Mouse (Mus musculus) ES-E14 (cell line): ENCODE data around the gene Nudt22. TPM values are rescaled to one million over a fixed set of nuclear protein-coding genes. Genes with fewer than 3 reads are reported as not detected.
A peak's percentile ranks its signal among the peaks of the same experiment; 100 is the strongest.

Experiments used
- DNase-seq: peaks from one replicate; pipeline ENCODE4 v3.0.0-alpha.2; 2013; ENCODE audit warnings: low read depth, low spot score
- H3K27ac ChIP-seq: 2 replicates; pipeline ENCODE4 v1.5.1; 2012; ENCODE audit warnings: low read depth, mild to moderate bottlenecking, low read length, moderate library complexity, mixed read lengths; ENCODE audit not compliant: poor library complexity, insufficient read depth, severe bottlenecking
- H3K36me3 ChIP-seq: 2 replicates; pipeline ENCODE4 v1.6.1; 2012; ENCODE audit warnings: mild to moderate bottlenecking, low read length, moderate library complexity, mixed read lengths; ENCODE audit not compliant: control insufficient read depth, poor library complexity, insufficient read depth, severe bottlenecking
- H3K4me1 ChIP-seq, 2 experiments: fragments of 150-350 bp in 1 of 2; sonication (generic) in 1 of 2; 2 replicates each; pipeline ENCODE4 v1.6.1; 2012; ENCODE audit warnings: low read length in 2 of 2, mild to moderate bottlenecking in 1 of 2, mixed read lengths in 1 of 2; ENCODE audit not compliant: control insufficient read depth in 2 of 2, insufficient read depth in 2 of 2, poor library complexity in 1 of 2
- H3K4me3 ChIP-seq, 2 experiments: fragments of 150-350 bp in 1 of 2; sonication (generic) in 1 of 2; 2 replicates each; pipeline ENCODE4 v1.5.1; 2012; ENCODE audit warnings: low read length in 2 of 2, low read depth in 1 of 2, mild to moderate bottlenecking in 1 of 2, mixed read lengths in 1 of 2; ENCODE audit not compliant: insufficient read depth in 1 of 2, poor library complexity in 1 of 2, severe bottlenecking in 1 of 2
- H3K9ac ChIP-seq: 2 replicates; pipeline ENCODE4 v1.6.1; 2012; ENCODE audit warnings: low read depth, mild to moderate bottlenecking, low read length, mixed read lengths; ENCODE audit not compliant: poor library complexity, insufficient read depth, severe bottlenecking
- H3K9me3 ChIP-seq: fragments of 150-350 bp; sonication (generic); 2 replicates; pipeline ENCODE4 v1.6.1; 2012; ENCODE audit warnings: low read depth, mild to moderate bottlenecking, low read length; ENCODE audit not compliant: control insufficient read depth, insufficient read depth
- CHD2 ChIP-seq: IDR thresholded peaks from 2 replicates; pipeline ENCODE4 v1.6.1; 2014; ENCODE audit warnings: mild to moderate bottlenecking, low read depth, low read length, inconsistent platforms
- HCFC1 ChIP-seq: IDR thresholded peaks from 2 replicates; pipeline ENCODE4 v1.6.1; 2012; ENCODE audit warnings: low read length, inconsistent platforms, borderline replicate concordance; ENCODE audit not compliant: insufficient read depth
- MAFK ChIP-seq: IDR thresholded peaks from 2 replicates; pipeline ENCODE4 v1.6.1; 2014; ENCODE audit warnings: mild to moderate bottlenecking, low read depth, low read length, inconsistent platforms; ENCODE audit not compliant: insufficient read depth
- ZC3H11A ChIP-seq: IDR thresholded peaks from 2 replicates; pipeline ENCODE4 v1.6.1; 2012; ENCODE audit warnings: low read depth, mild to moderate bottlenecking, inconsistent platforms, low read length, borderline replicate concordance
- ZNF384 ChIP-seq: IDR thresholded peaks from 2 replicates; pipeline ENCODE4 v1.6.1; 2012; ENCODE audit warnings: low read depth, low read length, inconsistent platforms
- in situ Hi-C, 2 experiments: fragments of 600-800 bp; cut with MboI; formaldehyde crosslinking; loops; one replicate each; pipeline ENCODE4 v1.15.1; 2025; ENCODE audit warnings: low sequenced_read_pairs in 2 of 2, inconsistent platforms in 1 of 2; ENCODE audit not compliant: unreplicated experiment in 2 of 2
- total RNA-seq: library from RNA; depleted of rRNA; stranded (reverse); fragments of 300-350 nt; gene quantifications from 2 replicates; pipeline ENCODE4 v1.2.3, GENCODE M21; 2012

The Nudt22 gene
- total RNA-seq, 1 experiment: 12.7 TPM

DNA sequence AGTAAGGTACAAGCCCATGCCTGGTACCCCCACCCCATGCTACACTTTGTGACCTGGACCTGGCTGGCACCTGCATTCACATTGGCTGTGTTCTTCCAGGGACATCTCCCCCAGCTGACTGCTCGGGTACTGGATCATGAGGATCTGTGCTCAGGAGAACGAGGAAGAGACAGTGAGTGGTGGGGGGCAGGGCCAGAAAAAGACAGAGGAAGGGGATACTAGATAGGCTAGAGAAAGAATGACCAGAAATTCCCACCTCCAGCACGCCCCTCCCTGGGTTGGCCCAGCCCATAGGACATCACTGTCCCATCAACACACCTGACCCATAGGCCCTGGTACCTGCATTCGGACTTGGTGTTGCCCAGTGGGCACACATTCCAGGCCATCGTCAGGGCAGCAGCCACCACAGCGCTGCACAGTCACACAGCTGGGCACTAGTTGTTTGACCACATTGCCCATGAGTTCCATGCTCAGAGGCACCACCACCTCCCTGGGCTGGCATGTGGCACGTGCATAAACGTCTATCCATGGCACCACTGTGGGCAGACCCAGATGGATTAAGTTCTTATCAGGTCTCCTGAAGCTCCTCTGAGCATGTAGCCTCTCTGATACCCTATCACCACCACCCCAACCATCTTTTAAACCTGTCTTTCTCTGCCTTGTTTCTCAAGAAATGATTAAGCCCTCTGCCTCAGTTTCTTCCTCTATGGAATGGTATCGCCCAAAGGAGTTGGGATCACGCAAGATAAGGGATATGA is 9.8 kb downstream of the Nudt22 start:
- Histone ChIP-seq H3K36me3 (peaks cover 20% of the 10 kb centered on the region), H3K27ac (no peak overlapping the region), H3K4me3 (peak overlapping the region; percentile 83 to 92), H3K4me1 (peaks cover 0 to 17% of the 10 kb centered on the region in 2 experiments; a peak in 2 of 4 replicates), H3K9ac (no peak overlapping the region; the same call in 1 of the 2 replicates), H3K9me3 (no peaks in the 10 kb centered on the region)
- TF ChIP-seq MAFK (no peak), CHD2 (no peak), HCFC1 (no peak), ZC3H11A (no peak), ZNF384 (no peak)
- in situ Hi-C loops: no loop called here
- DNase-seq: no peak

DNA sequence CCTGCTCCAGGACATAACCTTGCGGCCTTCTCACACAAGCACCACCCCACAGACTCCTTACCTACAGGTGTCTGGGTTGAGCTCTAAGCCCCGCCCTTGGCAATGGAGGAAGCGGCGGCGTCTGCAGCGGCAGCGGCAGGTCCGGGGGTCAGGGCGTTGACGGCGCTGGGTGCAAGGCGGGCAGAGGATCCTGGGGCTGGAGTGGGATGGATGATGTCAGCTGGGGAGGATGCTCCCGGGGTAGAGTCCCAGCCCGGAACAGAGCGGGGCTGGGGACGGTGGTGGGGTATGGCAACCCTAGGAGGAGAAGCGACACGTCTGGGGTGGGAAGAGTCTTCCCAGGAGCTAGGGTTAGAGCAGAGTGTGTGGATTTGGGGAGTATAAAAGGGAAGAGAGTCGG is 10.6 kb downstream of the Nudt22 start:
- H3K4me3 ChIP-seq: peak overlapping the region in 1 of 2 experiments; percentile 21; a peak in 2 of 4 replicates
- no peak overlapping the region for H3K27ac ChIP-seq
- in situ Hi-C loops: no loop called here
- H3K9me3 ChIP-seq: no peaks in the 10 kb centered on the region
- H3K36me3 ChIP-seq: peaks cover 20% of the 10 kb centered on the region
- H3K4me1 ChIP-seq: peaks cover 0 to 17% of the 10 kb centered on the region in 2 experiments; a peak in 2 of 4 replicates
- no peak for DNase-seq
- H3K9ac ChIP-seq: peak overlapping the region; percentile 2; the same call in 1 of the 2 replicates
- no peak for TF ChIP-seq CHD2
- TF ChIP-seq ZNF384: no peak
- no peak for TF ChIP-seq ZC3H11A
- TF ChIP-seq MAFK: no peak
- TF ChIP-seq HCFC1: no peak

DNA sequence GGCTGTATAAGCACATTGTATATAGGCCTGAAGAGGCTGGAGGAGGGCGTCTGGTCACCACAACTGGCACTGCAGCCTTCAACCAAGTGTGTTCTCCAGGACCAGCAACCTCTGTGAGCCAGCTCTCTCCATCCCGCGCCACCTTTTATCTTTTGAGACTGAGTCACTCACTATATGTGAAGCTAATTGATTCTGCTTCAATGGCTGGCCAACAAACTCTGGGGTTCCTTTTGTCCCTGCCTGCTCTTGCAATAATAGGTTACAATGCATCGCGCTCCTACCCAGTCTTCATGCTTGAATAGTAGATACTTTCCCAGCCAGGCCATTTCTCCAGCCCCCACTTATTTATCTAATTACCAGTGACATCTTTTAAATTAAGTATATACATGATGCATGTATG is 12.3 kb downstream of the Nudt22 start:
- Histone ChIP-seq H3K9me3 (no peaks in the 10 kb centered on the region), H3K4me3 (no peak overlapping the region), H3K27ac (no peak overlapping the region), H3K36me3 (peaks cover 20% of the 10 kb centered on the region), H3K4me1 (peaks cover 3 to 12% of the 10 kb centered on the region in 2 experiments; a peak in 3 of 4 replicates), H3K9ac (no peak overlapping the region)
- no peak for DNase-seq
- no peak for TF ChIP-seq CHD2
- no peak for TF ChIP-seq ZC3H11A
- TF ChIP-seq ZNF384: no peak
- TF ChIP-seq HCFC1: no peak
- no peak for TF ChIP-seq MAFK
- in situ Hi-C loops: no loop called here

DNA sequence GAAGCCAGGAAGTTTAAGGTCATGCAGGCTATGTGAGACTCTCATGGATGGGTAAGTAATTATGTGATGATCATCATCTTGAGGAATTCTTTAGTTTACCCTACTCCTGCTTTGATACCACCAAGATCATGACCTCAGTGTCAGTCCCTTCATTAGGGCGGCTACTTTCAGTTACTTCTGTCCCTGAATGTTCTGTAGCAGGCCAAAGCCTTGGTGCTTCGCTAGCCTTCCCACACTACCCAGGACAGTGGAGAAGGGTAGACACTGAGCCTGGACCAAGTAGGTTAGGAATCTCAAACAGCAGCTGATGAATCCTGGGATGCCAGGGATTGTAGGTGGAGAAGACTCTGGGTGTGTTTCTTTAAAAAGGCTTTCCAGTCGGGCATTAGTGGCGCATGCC is 14.5 kb downstream of the Nudt22 start:
- TF ChIP-seq ZNF384 (no peak), MAFK (no peak)
- no peak overlapping the region for H3K27ac ChIP-seq
- H3K4me3 ChIP-seq: peak overlapping the region in 1 of 2 experiments; percentile 80; a peak in 1 of 4 replicates
- no peak for DNase-seq
- H3K4me1 ChIP-seq: peaks cover 3 to 17% of the 10 kb centered on the region in 2 experiments; a peak in 3 of 4 replicates
- in situ Hi-C loops: no loop called here
- no peak overlapping the region for H3K9ac ChIP-seq
- no peaks in the 10 kb centered on the region for H3K9me3 ChIP-seq
- peaks cover 39% of the 10 kb centered on the region for H3K36me3 ChIP-seq
